Mouse (Mus musculus): ENCODE measurements at regions not wholly inside any gene's neighbourhood (a gene's known extent, or its start where the extent isn't known, plus 50 kb on each side); places are given as distances from the start of the nearest gene placed in this dataset.

DNA sequence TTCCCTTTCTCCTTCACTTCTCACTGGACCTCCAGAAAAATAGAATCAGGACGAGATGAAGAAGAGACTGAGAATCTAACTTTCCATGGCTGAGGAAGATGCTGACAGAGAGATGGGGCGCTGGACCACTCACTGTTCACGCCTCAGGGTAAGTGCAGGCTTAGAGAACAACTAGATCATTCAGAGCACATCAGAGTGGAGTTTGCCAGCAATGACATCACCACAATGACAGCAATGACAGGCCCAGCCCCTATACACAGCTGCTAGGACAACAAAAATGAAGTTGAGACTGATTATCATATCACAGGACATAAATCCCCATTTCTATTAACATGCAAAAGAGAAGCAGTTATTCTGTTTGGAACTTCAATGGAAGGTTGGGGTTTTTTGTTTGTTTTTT is 350.4 kb upstream of the 5930422O12Rik start:
- no peaks in the 10 kb centered on the region for H3K4me1 ChIP-seq (ENCODE audit: control insufficient read depth, insufficient read depth, low read length)
- WGBS: 35% methylated on average over 3 of the region's 3 CpGs
- H3K9me3 ChIP-seq (ENCODE audit: control insufficient read depth, low read length): no peaks in the 10 kb centered on the region
- no peak overlapping the region for H3K27ac ChIP-seq (replicated peaks; ENCODE audit: low read depth, low read length)
- no peaks in the 10 kb centered on the region for H3K36me3 ChIP-seq (ENCODE audit: control insufficient read depth, insufficient read depth, low read length)
- no peak overlapping the region for H3K4me3 ChIP-seq (replicated peaks; ENCODE audit: low read depth, low read length)
- H3K4me2 ChIP-seq (ENCODE audit: low read length): no peak overlapping the region
- H3K27me3 ChIP-seq (ENCODE audit: control insufficient read depth, insufficient read depth, low read length): no peaks in the 10 kb centered on the region
- ATAC-seq (ENCODE audit: low FRiP score, low TSS enrichment) (peak; percentile 77; the same call in 1 of the 2 replicates), DNase-seq (peak; percentile 43)
- no peak overlapping the region for H3K9ac ChIP-seq (replicated peaks; ENCODE audit: low read length)

DNA sequence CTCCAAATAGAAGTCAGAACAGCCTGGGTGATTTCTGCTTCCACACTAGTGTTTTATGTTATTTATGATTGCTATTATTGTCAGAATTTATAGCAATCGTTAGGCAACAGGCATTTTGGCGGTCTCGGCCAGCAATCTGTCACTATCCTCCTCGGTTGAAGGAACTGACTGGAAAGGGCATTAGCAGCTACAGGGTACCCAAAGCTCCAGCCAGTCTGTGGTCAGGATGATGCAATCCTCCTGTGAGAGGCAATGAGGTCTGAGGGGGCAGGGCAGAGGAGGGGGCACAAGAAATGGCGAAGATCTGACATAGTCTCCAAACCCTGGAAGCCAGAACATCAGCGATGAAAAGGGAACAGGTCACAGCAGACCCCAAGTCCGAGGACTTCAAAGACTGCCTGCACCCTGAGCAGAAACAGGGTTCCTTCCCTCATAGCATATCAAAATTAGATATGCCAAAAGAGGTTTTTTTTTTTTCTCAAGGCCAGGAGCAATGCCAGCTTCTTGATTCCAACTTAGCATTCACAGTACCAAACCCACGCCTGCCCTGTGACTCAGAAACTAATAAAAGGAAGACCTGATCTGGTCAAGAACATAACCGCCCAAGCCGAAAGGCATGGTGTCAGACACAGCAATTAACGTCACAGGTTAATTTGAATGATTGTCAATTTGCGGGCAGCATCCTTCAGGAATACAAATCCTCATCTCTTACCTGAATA is 348.5 kb upstream of the 5930422O12Rik start:
- Histone ChIP-seq H3K4me3 (replicated peaks; ENCODE audit: low read depth, low read length) (no peak overlapping the region), H3K4me1 (ENCODE audit: control insufficient read depth, insufficient read depth, low read length) (no peaks in the 10 kb centered on the region), H3K9ac (replicated peaks; ENCODE audit: low read length) (no peak overlapping the region), H3K36me3 (ENCODE audit: control insufficient read depth, insufficient read depth, low read length) (no peaks in the 10 kb centered on the region), H3K4me2 (ENCODE audit: low read length) (no peak overlapping the region), H3K9me3 (ENCODE audit: control insufficient read depth, low read length) (no peaks in the 10 kb centered on the region), H3K27me3 (ENCODE audit: control insufficient read depth, insufficient read depth, low read length) (no peaks in the 10 kb centered on the region), H3K27ac (replicated peaks; ENCODE audit: low read depth, low read length) (no peak overlapping the region)
- 85% methylated on average over 12 of the region's 12 CpGs for WGBS
- DNase-seq (no peak), ATAC-seq (ENCODE audit: low FRiP score, low TSS enrichment) (no peak)

DNA sequence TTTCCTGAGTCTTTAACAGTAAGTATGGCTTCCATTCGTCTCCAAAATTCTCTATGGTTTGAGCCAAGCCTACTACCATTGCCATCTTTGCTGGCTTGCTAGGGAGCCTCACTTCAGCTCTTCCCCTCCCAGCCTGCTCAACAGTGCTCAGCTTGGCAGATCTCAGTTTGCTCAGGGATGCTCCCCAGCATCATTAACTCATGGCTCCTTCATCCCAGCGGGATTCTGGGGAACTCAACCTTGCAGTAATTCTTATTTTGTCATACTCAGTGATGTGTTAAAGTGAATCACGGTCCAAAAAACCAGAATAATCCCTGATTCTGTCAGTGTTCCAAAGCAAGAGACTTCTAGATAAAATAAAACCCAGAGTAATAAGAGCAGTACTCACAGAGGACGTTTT is 346.6 kb upstream of the 5930422O12Rik start:
- WGBS: 80% methylated on average over 4 of the region's 4 CpGs
- Histone ChIP-seq H3K27me3 (ENCODE audit: control insufficient read depth, insufficient read depth, low read length) (no peaks in the 10 kb centered on the region), H3K9ac (replicated peaks; ENCODE audit: low read length) (no peak overlapping the region), H3K36me3 (ENCODE audit: control insufficient read depth, insufficient read depth, low read length) (no peaks in the 10 kb centered on the region), H3K9me3 (ENCODE audit: control insufficient read depth, low read length) (no peaks in the 10 kb centered on the region), H3K4me3 (replicated peaks; ENCODE audit: low read depth, low read length) (no peak overlapping the region), H3K4me2 (ENCODE audit: low read length) (no peak overlapping the region), H3K27ac (replicated peaks; ENCODE audit: low read depth, low read length) (no peak overlapping the region), H3K4me1 (ENCODE audit: control insufficient read depth, insufficient read depth, low read length) (no peaks in the 10 kb centered on the region)
- no peak for ATAC-seq (ENCODE audit: low FRiP score, low TSS enrichment)
- no peak for DNase-seq

DNA sequence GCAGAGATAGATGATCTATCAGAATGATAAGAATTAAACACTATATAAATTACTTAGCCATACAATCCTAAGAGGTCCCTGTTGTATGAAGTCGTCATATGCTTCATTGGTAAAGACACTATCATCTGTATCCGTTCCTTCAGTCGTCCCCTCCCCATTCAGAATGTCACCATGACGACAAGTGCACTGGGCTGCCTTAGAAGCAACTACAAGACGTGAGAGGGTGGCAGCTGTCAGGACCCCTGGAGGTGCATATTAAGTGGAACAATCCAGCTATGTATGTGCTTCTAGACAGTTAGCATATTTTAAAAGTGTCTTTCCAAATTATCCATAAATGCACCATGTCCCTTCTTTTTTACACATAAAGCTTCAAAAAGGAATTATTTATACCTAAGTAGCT is 343.0 kb upstream of the 5930422O12Rik start:
- Histone ChIP-seq H3K36me3 (ENCODE audit: control insufficient read depth, insufficient read depth, low read length) (no peaks in the 10 kb centered on the region), H3K9ac (replicated peaks; ENCODE audit: low read length) (no peak overlapping the region), H3K9me3 (ENCODE audit: control insufficient read depth, low read length) (no peaks in the 10 kb centered on the region), H3K4me2 (ENCODE audit: low read length) (no peak overlapping the region), H3K27me3 (ENCODE audit: control insufficient read depth, insufficient read depth, low read length) (no peaks in the 10 kb centered on the region), H3K27ac (replicated peaks; ENCODE audit: low read depth, low read length) (no peak overlapping the region), H3K4me3 (replicated peaks; ENCODE audit: low read depth, low read length) (no peak overlapping the region), H3K4me1 (ENCODE audit: control insufficient read depth, insufficient read depth, low read length) (no peaks in the 10 kb centered on the region)
- 12% methylated on average over 5 of the region's 5 CpGs for WGBS
- DNase-seq (peak; percentile 45), ATAC-seq (ENCODE audit: low FRiP score, low TSS enrichment) (no peak; the same call in 1 of the 2 replicates)

DNA sequence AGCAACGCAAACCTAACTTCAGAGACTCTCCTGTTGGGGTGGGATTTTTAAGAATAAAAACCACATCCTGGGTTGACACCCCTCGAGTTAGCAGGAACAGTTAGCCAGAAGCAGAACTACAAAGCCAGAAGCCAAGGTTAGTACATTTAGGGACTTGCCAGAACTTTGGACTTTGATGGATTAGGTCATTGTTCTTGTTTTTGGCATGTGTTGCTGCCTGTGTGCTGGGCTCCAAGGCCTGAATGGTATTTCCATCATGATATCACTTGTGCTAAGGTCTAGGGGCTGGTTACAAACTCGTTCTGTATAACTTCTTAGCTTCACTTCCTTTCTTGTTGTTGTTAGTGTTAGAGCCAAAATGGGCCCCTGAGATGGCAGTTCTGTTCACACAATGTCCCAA is 338.8 kb upstream of the 5930422O12Rik start:
- no peaks in the 10 kb centered on the region for H3K9me3 ChIP-seq (ENCODE audit: control insufficient read depth, low read length)
- H3K4me1 ChIP-seq (ENCODE audit: control insufficient read depth, insufficient read depth, low read length): no peaks in the 10 kb centered on the region
- H3K4me3 ChIP-seq (replicated peaks; ENCODE audit: low read depth, low read length): no peak overlapping the region
- H3K27me3 ChIP-seq (ENCODE audit: control insufficient read depth, insufficient read depth, low read length): no peaks in the 10 kb centered on the region
- H3K36me3 ChIP-seq (ENCODE audit: control insufficient read depth, insufficient read depth, low read length): no peaks in the 10 kb centered on the region
- WGBS: 79% methylated on average over 3 of the region's 3 CpGs
- no peak overlapping the region for H3K4me2 ChIP-seq (ENCODE audit: low read length)
- ATAC-seq (ENCODE audit: low FRiP score, low TSS enrichment) (no peak), DNase-seq (no peak)
- H3K27ac ChIP-seq (replicated peaks; ENCODE audit: low read depth, low read length): no peak overlapping the region
- H3K9ac ChIP-seq (replicated peaks; ENCODE audit: low read length): no peak overlapping the region

DNA sequence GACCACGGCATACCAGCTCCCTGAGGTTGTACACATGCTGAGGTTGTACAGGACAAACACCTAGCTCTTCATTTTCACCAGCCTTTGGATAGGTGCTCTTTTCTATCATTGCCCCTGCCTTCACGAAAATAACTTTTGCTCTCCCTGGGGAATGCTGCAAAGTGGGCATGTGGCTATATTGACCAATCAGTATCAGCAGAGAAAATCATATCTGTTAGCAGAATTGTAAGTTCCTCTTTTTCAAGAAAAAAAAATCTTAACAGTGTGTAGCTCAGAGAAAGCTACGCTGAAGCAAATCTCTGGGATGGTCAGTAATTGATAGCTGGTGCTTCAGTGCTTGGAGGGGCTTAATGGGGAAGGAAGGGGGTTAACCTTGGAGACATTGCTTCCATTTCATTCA is 319.6 kb upstream of the 5930422O12Rik start:
- Histone ChIP-seq H3K27ac (replicated peaks; ENCODE audit: low read depth, low read length) (no peak overlapping the region), H3K9ac (replicated peaks; ENCODE audit: low read length) (no peak overlapping the region), H3K4me3 (replicated peaks; ENCODE audit: low read depth, low read length) (no peak overlapping the region), H3K4me1 (ENCODE audit: control insufficient read depth, insufficient read depth, low read length) (no peaks in the 10 kb centered on the region), H3K27me3 (ENCODE audit: control insufficient read depth, insufficient read depth, low read length) (no peaks in the 10 kb centered on the region), H3K36me3 (ENCODE audit: control insufficient read depth, insufficient read depth, low read length) (no peaks in the 10 kb centered on the region), H3K9me3 (ENCODE audit: control insufficient read depth, low read length) (no peaks in the 10 kb centered on the region), H3K4me2 (ENCODE audit: low read length) (no peak overlapping the region)
- DNase-seq (no peak), ATAC-seq (ENCODE audit: low FRiP score, low TSS enrichment) (no peak)
- 88% methylated on average over 3 of the region's 3 CpGs for WGBS

DNA sequence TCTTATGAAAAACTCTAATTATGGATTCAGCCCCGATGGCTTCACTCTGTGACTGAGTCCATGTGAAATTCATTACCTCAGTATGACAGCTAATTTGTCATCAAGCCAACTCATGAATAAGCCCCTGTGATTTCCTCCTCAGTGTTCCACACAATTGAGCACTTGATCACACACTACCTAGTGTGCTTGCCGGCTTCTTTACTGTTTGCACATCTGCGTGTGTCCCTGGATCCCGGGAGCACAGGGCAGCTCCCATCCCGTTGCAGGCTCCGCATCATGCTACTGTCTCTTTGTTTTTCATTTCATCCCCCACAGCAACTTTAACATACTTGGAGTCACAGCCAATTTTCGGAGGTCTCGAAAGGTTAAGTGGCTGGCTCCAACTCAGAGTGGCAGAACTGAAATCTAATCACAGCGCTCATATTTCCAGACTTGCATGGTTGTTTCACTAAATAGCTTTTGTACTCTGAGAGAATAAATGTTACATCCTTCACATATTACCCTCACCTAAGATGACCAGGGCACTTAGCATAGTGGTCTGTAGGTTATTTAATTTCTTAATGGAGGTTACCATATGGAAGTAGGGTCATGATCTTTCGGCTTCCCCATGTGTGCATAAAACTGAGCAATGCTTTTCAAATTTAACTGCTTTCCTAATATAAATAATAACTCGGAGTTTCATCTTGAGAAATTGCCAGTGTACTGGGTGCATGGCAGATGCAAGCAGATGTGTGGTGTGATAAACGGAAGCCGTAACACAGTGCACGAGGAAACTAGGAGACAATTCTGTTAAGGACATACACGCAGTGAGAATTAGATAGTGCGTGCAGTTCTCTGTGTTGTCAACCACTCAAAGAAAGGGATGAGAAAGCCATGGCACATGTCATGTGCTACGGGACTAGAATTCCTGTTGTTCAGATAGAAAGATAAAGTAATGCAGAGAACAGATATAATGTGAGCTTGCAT is 313.0 kb upstream of the 5930422O12Rik start:
- peak; percentile 67 for DNase-seq
- Histone ChIP-seq H3K4me2 (ENCODE audit: low read length) (no peak overlapping the region), H3K9ac (replicated peaks; ENCODE audit: low read length) (no peak overlapping the region), H3K27me3 (ENCODE audit: control insufficient read depth, insufficient read depth, low read length) (no peaks in the 10 kb centered on the region), H3K27ac (replicated peaks; ENCODE audit: low read depth, low read length) (no peak overlapping the region), H3K9me3 (ENCODE audit: control insufficient read depth, low read length) (no peaks in the 10 kb centered on the region), H3K4me1 (ENCODE audit: control insufficient read depth, insufficient read depth, low read length) (no peaks in the 10 kb centered on the region), H3K36me3 (ENCODE audit: control insufficient read depth, insufficient read depth, low read length) (no peaks in the 10 kb centered on the region), H3K4me3 (replicated peaks; ENCODE audit: low read depth, low read length) (no peak overlapping the region)
- peak; percentile 43 for ATAC-seq (ENCODE audit: low FRiP score, low TSS enrichment)
- 73% methylated on average over 17 of the region's 17 CpGs for WGBS

DNA sequence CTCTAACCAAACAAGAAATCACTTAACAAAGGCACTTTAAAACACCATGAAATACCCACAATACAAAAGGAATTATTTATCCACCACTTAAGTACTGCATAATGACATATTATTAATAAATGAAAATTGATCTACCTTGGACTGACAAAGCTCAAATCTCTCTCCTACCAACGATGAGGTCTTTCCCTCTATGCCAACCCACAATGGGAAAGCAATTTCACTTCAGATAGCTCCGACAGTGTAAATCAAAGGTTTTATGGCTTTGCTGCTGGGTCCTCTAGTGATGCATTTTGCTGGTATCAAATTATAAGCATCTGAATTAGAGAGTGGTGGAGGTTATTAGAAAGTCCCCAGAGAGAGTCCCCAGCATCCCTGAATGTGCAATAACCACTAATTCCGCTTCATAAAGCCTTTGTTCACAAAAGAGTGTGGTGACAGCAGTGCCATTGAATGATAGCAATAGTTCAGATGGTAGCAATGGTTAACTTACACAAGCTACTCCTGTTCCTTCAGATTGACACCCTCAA is 305.4 kb upstream of the 5930422O12Rik start:
- Histone ChIP-seq H3K9ac (replicated peaks; ENCODE audit: low read length) (no peak overlapping the region), H3K4me3 (replicated peaks; ENCODE audit: low read depth, low read length) (no peak overlapping the region), H3K27ac (replicated peaks; ENCODE audit: low read depth, low read length) (no peak overlapping the region), H3K36me3 (ENCODE audit: control insufficient read depth, insufficient read depth, low read length) (no peaks in the 10 kb centered on the region), H3K4me2 (ENCODE audit: low read length) (no peak overlapping the region), H3K9me3 (ENCODE audit: control insufficient read depth, low read length) (no peaks in the 10 kb centered on the region), H3K4me1 (ENCODE audit: control insufficient read depth, insufficient read depth, low read length) (no peaks in the 10 kb centered on the region), H3K27me3 (ENCODE audit: control insufficient read depth, insufficient read depth, low read length) (no peaks in the 10 kb centered on the region)
- 68% methylated on average over 3 of the region's 3 CpGs for WGBS
- no peak for ATAC-seq (ENCODE audit: low FRiP score, low TSS enrichment)
- no peak for DNase-seq

Data from midbrain, embryonic 14.5 days (tissue).